Mouse (Mus musculus) spleen, adult 12 weeks (tissue): Measurements from ENCODE around the gene Lpar5.

Source experiments
- DNase-seq: peaks from one replicate; pipeline ENCODE4 v3.0.0; 2022; ENCODE audit warnings: low spot score

Gene Lpar5

GRCm38 (mm10) chr6:125129710-125130402 lies 62.1 kb downstream of the Lpar5 start:
- DNase-seq, result no peak

DNA sequence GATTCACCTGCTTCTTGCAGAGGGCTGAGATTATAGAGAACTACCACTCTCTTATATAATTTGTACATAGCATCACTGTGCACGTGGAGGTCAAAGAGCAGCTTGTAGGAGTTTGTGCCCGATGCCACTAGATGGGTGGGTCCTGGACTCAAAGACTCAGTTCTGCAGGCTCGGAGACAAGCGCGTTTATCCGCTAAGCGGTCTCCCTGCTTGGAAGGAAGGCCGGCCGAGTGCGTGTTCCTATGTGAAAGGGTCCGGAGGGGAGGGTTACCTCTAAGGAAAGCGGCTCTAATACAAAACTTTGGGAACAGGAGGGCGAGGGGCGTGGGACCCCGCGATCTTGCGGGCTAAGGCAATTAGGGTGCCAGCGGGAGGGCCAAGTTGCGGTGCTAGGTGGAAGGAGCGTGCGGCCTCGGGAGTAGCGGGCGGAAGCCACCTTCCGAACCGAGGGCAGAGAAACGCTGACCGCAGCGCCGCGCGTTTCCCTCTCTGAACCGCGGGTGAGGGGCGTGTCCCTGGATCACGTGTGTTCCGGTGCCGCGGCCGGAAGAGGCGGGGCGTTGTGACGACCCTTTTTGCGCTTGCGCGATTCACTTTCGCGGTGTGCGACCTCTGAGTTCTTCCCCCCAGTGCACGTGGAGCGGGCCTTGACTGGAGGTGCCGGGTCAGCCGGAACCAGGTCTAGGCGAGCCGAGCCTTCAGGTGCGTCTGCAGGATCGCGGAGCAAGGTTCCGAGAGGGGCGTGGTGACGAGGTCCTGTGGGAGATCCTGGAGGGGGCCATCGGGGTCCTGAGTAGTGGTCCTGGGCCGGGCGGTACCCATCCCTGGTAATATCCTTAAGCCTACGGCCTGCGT lies 63.8 kb downstream of the Lpar5 start, which contains the start of gene Nop2:
Gene Nop2, plus strand, starts transcription at position 608 of the 855 bp plus-strand sequence.
- DNase-seq, result peak; percentile 86
